Mouse (Mus musculus) cerebellum, adult 2 months (tissue): ENCODE results near the gene Tomm20l. TPM values are rescaled to one million over a fixed set of nuclear protein-coding genes. Genes with fewer than 3 reads are reported as not detected.

Source experiments
- DNase-seq, 2 experiments: peaks; one replicate each; pipeline ENCODE4 v3.0.0; 2021
- H3K27ac ChIP-seq: fragments of 200-500 bp; 2 replicates; pipeline ENCODE4 v1.5.1; 2012; ENCODE audit warnings: low read length, control low read depth, inconsistent platforms; ENCODE audit not compliant: insufficient read depth
- H3K27me3 ChIP-seq: fragments of 200-500 bp; 2 replicates; pipeline ENCODE4 v1.6.1; 2012; ENCODE audit warnings: inconsistent platforms, mild to moderate bottlenecking, low read length, moderate library complexity; ENCODE audit not compliant: control insufficient read depth, insufficient read depth
- H3K4me1 ChIP-seq: fragments of 200-500 bp; 2 replicates; pipeline ENCODE4 v1.6.1; 2011; ENCODE audit warnings: low read length; ENCODE audit not compliant: control insufficient read depth, insufficient read depth
- H3K4me3 ChIP-seq: fragments of 200-500 bp; replicated peaks from 2 replicates; pipeline ENCODE3; 2011; ENCODE audit warnings: mild to moderate bottlenecking, low read depth, low read length, control low read depth; ENCODE audit not compliant: insufficient read depth
- CTCF ChIP-seq: fragments of 200-500 bp; IDR thresholded peaks from 2 replicates; pipeline ENCODE4 v1.5.1; 2011; ENCODE audit warnings: low read depth, mild to moderate bottlenecking, control low read depth, low read length, moderate library complexity, borderline replicate concordance; ENCODE audit not compliant: insufficient read depth
- POLR2A ChIP-seq: fragments of 200-500 bp; IDR thresholded peaks from 2 replicates; pipeline ENCODE4 v1.6.1; 2011; ENCODE audit warnings: low read length, control low read depth, borderline replicate concordance; ENCODE audit not compliant: insufficient read depth
- WGBS: fragments of 180-500 bp; shearing (Covaris S2); methylation state at CpG from one replicate; pipeline ENCODE4 v1.1.7; 2018; 5-methylcytosine and 5-hydroxymethylcytosine counted together
- polyA plus RNA-seq: library from polyadenylated mRNA; depleted of rRNA; stranded (reverse); fragments of >200 nt; gene quantifications from 2 replicates; pipeline ENCODE4 v1.2.3, GENCODE M21; 2012; rRNA removed

Gene Tomm20l
- polyA plus RNA-seq, 1 experiment = not detected

DNA sequence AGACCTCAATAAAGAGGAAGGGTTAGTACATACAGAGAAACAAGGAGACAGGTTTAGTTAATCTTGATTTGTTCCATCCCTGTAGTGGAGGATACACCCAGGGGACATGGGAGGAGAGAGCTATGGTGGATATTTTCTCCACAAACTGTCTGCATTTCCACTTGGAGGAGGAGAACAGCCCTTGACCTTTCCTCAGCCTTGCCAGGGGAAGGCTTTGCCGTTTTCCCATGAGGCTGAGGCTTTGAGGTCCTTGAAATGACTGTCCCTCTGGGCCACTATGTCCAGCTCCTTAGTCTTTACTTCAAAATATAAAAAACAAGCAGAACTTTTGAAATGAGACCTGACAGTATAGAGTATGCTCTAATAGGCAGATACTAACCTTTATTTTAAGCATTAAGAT, 58.7 kb downstream of the Tomm20l start:
- no peak for DNase-seq
- TF ChIP-seq CTCF = no peak
- TF ChIP-seq POLR2A = no peak
- Histone ChIP-seq H3K27me3 (no peaks in the 10 kb centered on the region), H3K4me3 (no peak overlapping the region), H3K27ac (no peak overlapping the region), H3K4me1 (no peaks in the 10 kb centered on the region)
- WGBS = 92% methylated on average over 1 of the region's 1 CpGs

Other genes starting within 250 kb of the Tomm20l start
- gene Actr10, start 173.6 kb upstream of the Tomm20l start, polyA plus RNA-seq = 108 and 110 TPM in 2 replicates
- 177 and 184 TPM in 2 replicates for gene Psma3, start 136.8 kb upstream of the Tomm20l start, polyA plus RNA-seq
- 18.5 and 20.6 TPM in 2 replicates for gene Arid4a, start 95.4 kb upstream of the Tomm20l start, polyA plus RNA-seq
- 76.6 and 78.0 TPM in 2 replicates for gene Timm9, start 25.3 kb downstream of the Tomm20l start, polyA plus RNA-seq
- 6.5 and 6.8 TPM in 2 replicates for gene 2700049A03Rik, start 25.4 kb downstream of the Tomm20l start, polyA plus RNA-seq
- gene Dact1, start 198.5 kb downstream of the Tomm20l start, polyA plus RNA-seq = 17.0 and 18.7 TPM in 2 replicates